Mouse (Mus musculus): ENCODE measurements around the gene Tspo.

Gene Tspo

GRCm38 (mm10) chr15:83547144-83547543 is 16.2 kb upstream of the Tspo start:
- no peak for DNase-seq

DNA sequence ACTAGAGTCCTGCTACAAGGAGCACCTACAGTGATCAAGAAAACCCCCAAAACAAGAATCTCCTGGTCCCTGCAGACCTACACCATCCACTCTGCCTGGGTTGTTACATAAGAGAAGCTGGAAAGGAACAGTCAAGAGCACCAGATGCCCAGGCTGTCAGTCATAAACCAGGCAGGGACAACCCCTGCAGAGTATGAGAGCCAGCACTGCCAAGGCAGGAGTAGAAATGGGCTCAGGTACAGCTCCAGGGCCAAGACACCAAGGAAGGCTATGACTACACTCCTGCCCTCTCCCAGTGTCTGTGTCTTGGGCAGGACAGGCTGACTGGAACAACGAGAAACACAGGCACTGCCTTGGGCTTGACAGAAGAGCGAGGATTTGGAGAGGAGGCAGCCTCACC is 13.3 kb upstream of the Tspo start:
- DNase-seq = no peak

GRCm38 (mm10) chr15:83553831-83554230 is 9.6 kb upstream of the Tspo start:
- DNase-seq = no peak

- peak; percentile 83 for DNase-seq
These were observed 8.0 kb upstream of the Tspo start for GRCm38 (mm10) chr15:83555161-83555974.

- no peak for DNase-seq
These were observed 2.4 kb upstream of the Tspo start for GRCm38 (mm10) chr15:83560941-83561477.

DNA sequence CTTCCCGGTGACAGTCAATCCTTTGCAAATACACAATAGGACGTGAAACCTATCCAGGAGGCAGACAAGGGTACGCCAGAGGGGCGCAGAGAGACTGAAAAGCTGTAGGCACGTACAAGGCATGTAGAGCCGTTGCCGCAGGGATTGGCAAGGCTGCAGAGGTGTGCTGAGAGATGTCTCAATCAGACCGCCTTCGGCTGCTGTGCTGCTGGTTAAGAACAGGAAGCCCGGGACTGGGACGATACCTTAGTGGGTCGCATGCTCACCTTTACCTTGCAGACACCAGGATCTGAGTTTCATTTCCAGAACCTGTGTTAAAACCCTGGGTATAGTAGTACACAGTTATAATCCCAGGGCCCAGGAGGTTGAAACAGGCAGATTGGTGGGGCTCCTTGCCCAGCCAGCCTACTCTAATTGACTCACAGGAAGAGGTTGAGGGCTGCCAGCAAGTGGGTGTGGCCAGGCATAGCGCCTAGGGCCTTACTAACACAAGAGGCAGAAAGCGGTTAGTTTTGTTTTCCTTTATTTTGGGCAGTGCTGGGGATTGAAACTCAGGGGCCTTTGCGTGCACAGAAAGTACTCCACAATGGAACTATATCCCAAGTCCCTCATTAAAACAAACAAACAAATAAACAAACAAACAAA is 644 bp upstream of the Tspo start:
- no peak for DNase-seq

GRCm38 (mm10) chr15:83563857-83564651 is 662 bp downstream of the Tspo start:
- DNase-seq = no peak

- no peak for DNase-seq
These were observed 2.0 kb downstream of the Tspo start for GRCm38 (mm10) chr15:83565434-83565833.

DNA sequence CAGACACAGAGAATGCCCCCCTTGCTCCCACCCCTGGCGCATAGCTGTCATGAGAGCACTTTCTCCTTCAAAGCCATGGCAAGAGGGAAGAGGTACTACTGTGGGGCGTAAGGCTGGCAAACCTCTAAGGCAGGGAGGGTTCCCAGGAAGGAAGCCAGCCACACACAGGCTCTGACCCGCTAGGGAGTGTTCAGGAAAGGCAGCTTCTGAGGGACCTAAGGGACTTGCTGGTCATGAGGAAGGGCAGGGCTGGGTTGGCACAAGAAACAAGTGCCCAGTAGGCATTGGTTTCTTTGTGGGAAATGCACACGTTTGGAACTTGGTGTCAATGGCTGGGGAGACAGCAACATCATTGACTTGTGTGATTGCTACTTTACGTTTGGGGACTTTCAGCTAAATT is 2.6 kb downstream of the Tspo start:
- DNase-seq = no peak

DNA sequence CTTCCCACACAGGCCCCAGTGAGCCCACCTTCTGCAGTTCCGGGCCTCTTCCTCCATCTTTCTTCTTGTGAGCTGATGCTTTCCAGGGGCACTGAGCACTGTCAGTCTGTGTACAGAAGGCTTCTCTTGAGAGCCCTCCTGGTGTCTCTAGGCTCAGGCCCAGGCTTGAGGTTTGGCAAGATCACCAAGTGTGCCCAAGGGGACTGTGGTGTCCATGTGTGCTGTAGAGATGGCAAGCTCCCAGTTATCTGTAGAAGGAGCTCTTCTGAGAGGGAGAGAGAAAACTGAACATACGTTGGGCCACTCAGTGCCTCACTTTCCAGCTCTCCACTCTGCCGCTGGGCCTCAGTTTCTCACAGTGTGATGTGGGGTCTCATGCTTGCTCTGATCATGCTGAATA is 4.3 kb downstream of the Tspo start:
- DNase-seq = no peak

DNA sequence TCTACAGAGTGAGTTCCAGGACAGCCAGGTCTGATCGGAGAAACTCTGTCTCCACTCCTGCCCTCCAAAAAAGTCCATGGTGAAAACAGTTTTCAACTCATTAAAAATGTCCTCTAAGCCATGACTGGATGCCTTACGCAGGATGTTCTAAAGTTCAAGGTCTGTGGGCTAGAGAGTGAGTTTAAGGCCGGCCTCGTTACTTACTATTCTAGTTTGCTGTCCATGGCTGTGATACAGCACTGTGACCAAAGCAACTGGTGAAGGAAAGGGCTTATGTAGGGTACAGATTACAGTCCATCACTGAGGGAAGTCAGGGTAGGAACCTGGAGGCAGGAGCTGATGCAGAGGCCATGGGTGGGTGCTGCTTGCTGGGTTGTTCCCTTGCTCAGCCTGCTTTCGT is 5.2 kb downstream of the Tspo start:
- no peak for DNase-seq

DNA sequence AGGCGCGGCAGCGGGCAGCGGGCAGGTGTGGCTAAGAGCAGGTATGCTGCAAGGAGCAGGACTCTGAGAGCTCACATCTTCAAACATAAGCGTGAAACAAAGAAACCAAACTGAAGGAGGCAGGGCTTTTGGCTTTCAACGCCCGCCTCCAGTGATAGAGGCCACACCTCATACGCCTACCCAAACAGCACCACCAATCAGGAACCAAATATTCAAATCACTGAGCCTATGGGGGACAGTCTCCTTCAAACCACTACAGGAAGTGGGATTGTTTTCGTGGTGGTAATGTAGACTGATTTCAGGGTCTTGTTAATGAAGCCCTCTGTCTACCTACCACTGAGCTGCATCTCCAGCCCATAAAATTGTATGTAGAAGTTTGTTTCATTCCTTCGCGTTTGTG is 6.3 kb downstream of the Tspo start:
- no peak for DNase-seq

GRCm38 (mm10) chr15:83570641-83571040 is 7.2 kb downstream of the Tspo start:
- DNase-seq = no peak

GRCm38 (mm10) chr15:83571636-83572035 is 8.2 kb downstream of the Tspo start:
- DNase-seq = no peak

GRCm38 (mm10) chr15:83572132-83572531 is 8.7 kb downstream of the Tspo start:
- DNase-seq = no peak

DNA sequence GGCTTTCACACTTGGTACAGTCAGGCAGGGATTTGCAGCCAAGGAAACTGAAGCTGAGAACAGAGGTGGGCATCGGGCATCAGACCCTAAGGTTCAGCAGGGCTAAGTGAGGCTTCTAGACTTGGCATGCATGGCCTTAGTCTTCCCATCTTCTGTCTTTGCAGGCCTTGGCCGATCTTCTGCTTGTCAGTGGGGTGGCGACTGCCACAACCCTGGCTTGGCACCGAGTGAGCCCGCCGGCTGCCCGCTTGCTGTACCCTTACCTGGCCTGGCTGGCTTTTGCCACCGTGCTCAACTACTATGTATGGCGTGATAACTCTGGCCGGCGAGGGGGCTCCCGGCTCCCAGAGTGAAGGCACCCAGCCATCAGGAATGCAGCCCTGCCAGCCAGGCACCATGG is 10.2 kb downstream of the Tspo start:
- peak; percentile 39 for DNase-seq

DNA sequence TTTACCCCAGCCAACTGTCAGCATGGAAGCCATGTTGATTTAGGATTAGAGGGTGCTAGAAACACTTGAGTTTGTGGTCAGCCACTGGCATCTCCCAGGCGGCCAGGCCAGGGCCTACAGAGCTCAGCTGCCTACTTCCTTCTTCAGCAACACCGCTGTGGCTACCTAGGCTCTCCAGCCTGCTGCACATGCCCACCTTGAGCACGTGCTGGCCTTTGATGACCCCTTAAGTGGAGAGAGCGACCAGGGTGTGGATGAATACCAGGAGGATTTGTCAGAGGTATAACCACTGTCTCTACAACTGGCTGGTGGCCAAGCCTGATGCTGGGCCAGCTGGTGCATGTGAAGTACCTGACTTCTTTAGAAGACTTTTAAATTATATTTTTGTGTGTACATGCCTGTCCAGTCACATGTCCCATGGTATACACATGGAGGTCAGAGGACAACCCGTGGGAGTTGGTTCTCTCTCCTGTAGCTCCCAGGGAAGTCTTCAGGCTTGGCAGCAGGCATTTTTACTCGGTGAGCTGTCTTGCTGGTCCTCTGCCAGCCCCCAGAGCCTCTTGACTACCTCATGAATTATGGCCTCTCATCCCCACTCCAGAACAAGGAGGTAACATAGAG is 11.4 kb downstream of the Tspo start:
- no peak for DNase-seq

DNA sequence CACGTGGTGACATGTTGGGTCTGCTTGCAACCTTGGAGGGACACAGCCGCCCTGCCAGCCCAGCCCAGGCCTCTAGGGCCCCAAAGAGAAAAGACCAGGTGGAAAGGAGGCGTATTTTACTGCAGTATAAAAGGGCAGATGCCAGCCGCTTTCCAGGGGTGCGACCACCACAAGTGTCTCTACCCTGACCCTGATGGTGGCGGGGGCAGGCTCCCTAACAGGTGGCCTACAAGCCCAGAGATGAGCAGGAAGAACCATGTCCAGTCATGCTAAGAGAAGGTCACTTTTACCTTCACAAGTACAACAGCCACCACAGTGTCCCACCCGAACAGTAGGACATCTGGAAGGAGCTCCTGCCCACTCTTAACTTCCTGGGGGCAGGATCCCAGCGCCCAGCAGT is 12.2 kb downstream of the Tspo start:
- DNase-seq = no peak

GRCm38 (mm10) chr15:83576651-83577050 is 13.3 kb downstream of the Tspo start:
- no peak for DNase-seq

DNA sequence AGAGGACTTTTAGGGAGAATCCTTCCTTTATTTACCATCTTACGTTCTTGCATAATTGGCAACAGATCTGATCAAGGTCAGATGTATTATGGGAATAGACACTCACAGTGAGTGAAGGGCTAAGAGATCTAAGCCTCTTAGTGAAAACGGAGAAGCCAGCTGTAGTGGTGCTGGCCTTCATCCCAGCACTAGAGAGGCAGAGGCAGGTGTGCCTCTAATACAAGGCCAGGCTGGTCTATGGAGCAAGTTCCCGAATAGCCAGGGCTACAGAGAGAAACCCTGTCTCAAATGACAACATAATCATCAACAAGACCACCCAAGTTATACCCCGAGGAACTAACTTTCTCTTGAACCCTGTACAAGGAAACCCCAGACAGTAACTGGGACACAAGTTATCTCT is 19.5 kb downstream of the Tspo start:
- no peak for DNase-seq

DNA sequence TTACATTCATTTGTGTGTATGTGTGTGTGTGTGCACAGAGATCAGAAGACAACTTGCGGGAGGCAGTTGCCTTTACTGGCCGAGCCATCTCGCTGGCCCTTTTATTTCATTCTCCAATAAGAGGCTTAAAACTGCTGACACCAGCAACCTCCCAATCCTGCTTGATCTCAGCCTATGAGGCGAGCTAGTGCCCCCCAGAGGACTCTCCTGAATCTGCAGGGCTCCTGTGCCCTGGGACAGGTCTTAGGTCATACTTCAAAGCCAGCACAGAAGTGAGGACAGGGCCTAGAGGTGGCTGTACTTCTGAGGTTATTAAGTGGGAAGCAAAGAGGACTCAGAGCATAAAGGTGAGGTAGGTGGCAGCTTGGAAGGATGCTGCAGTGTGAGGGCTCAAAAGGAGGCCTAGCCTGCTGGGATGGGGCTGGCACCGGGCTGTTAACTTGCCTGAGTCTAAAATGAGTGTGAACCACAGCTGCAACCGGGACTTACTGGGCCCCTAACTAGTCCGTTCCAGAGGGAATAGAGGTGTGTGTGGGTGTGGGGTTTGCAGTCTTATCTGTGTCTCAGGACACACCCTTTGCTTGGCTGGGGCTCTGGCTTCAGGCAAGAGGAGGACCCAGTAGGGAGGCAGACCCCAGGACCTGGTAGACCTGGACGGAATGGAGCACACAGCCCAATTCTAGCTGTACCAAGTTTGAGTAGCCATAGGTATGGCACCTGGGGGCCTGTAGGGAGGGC is 20.2 kb downstream of the Tspo start:
- no peak for DNase-seq

- DNase-seq = no peak
These were observed 21.4 kb downstream of the Tspo start for GRCm38 (mm10) chr15:83584741-83585220.
